Mouse (Mus musculus) neural tube, embryonic 14.5 days (tissue): ENCODE results near the gene Ntn4. TPM values are rescaled to one million over a fixed set of nuclear protein-coding genes. Genes with fewer than 3 reads are reported as not detected.

Source experiments
- ATAC-seq: fragments of 200-750 bp; cut with Nextera tagmentation; 2 replicates; pipeline ENCODE4 v1.8.0; 2017; ENCODE audit warnings: low read depth, mild to moderate bottlenecking, moderate TSS enrichment, moderate library complexity
- H3K27ac ChIP-seq: fragments of 300-500 bp; sonication (generic); 2 replicates; pipeline ENCODE4 v1.5.1; 2014; ENCODE audit warnings: low read depth, mild to moderate bottlenecking, control low read depth, low read length, moderate library complexity, mixed read lengths
- H3K27me3 ChIP-seq: fragments of 300-500 bp; sonication (generic); 2 replicates; pipeline ENCODE4 v1.6.1; 2014; ENCODE audit warnings: low read length; ENCODE audit not compliant: control insufficient read depth, insufficient read depth
- H3K36me3 ChIP-seq: fragments of 300-500 bp; sonication (generic); 2 replicates; pipeline ENCODE4 v1.6.1; 2014; ENCODE audit warnings: low read length, mixed read lengths; ENCODE audit not compliant: control insufficient read depth, insufficient read depth
- H3K4me1 ChIP-seq: fragments of 300-500 bp; sonication (generic); 2 replicates; pipeline ENCODE4 v1.6.1; 2014; ENCODE audit warnings: low read length; ENCODE audit not compliant: control insufficient read depth, insufficient read depth
- H3K4me2 ChIP-seq: fragments of 300-500 bp; sonication (generic); 2 replicates; pipeline ENCODE4 v1.6.1; 2014; ENCODE audit warnings: mild to moderate bottlenecking, low read depth, low read length, control low read depth
- H3K4me3 ChIP-seq: fragments of 300-500 bp; sonication (generic); 2 replicates; pipeline ENCODE4 v1.5.1; 2014; ENCODE audit warnings: low read depth, low read length, control low read depth, mixed read lengths
- H3K9ac ChIP-seq: fragments of 300-500 bp; sonication (generic); replicated peaks from 2 replicates; pipeline ENCODE4 v1.6.1; 2014; ENCODE audit warnings: low read depth, mild to moderate bottlenecking, control low read depth, low read length, mixed read lengths
- H3K9me3 ChIP-seq: fragments of 300-500 bp; sonication (generic); 2 replicates; pipeline ENCODE4 v1.6.1; 2016; ENCODE audit warnings: low read length; ENCODE audit not compliant: control insufficient read depth
- WGBS: fragments of 180-500 bp; shearing (Covaris S2); extraction: QIAGEN DNeasy Blood & Tissue Kit; methylation state at CpG from one replicate; pipeline ENCODE4 v1.1.7; 2014; 5-methylcytosine and 5-hydroxymethylcytosine counted together
- polyA plus RNA-seq: library from polyadenylated mRNA; unstranded; fragments of >200 nt; fragmentation: Nextera tagmentation; extraction: Ambion mirVana; gene quantifications from 2 replicates; pipeline ENCODE4 v1.2.1, GENCODE M21; 2014

Gene Ntn4
- polyA plus RNA-seq, 1 experiment from 2014 or later: 1.7 TPM

GRCm38 (mm10) chr10:93633563-93633962 is 6.9 kb upstream of the Ntn4 start:
- H3K9me3 ChIP-seq: no peaks in the 10 kb centered on the region
- H3K27me3 ChIP-seq: no peaks in the 10 kb centered on the region
- no peaks in the 10 kb centered on the region for H3K36me3 ChIP-seq
- H3K4me1 ChIP-seq: no peaks in the 10 kb centered on the region
- 82% methylated on average over 5 of the region's 5 CpGs for WGBS
- no peak overlapping the region for H3K4me2 ChIP-seq
- H3K9ac ChIP-seq: no peak overlapping the region
- ATAC-seq: no peak
- no peak overlapping the region for H3K4me3 ChIP-seq
- H3K27ac ChIP-seq: no peak overlapping the region

DNA sequence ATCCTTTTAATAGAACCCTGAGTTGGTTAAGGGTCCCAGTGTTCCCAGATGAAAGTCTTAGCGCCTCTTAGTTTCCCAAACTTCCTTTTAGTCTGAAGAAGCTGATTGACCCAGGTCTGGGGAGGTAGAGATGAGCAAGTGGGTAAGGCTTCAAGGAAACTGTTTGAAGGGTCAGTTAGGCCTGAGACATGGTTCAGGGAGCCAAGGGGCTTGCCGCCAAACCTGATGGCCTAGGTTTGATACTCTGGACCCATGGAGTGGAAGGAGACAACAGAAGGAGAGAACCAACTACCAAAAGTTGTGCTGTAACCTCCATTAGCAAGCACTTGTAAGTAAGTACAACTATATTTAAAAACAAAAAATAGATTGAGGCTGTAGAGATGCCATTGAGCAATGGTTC is 6.5 kb upstream of the Ntn4 start:
- H3K4me3 ChIP-seq: no peak overlapping the region
- H3K9ac ChIP-seq: no peak overlapping the region
- no peak for ATAC-seq
- H3K4me1 ChIP-seq: no peaks in the 10 kb centered on the region
- no peaks in the 10 kb centered on the region for H3K36me3 ChIP-seq
- no peak overlapping the region for H3K4me2 ChIP-seq
- H3K27ac ChIP-seq: no peak overlapping the region
- H3K9me3 ChIP-seq: no peaks in the 10 kb centered on the region
- no peaks in the 10 kb centered on the region for H3K27me3 ChIP-seq
- 96% methylated on average over 2 of the region's 2 CpGs for WGBS

DNA sequence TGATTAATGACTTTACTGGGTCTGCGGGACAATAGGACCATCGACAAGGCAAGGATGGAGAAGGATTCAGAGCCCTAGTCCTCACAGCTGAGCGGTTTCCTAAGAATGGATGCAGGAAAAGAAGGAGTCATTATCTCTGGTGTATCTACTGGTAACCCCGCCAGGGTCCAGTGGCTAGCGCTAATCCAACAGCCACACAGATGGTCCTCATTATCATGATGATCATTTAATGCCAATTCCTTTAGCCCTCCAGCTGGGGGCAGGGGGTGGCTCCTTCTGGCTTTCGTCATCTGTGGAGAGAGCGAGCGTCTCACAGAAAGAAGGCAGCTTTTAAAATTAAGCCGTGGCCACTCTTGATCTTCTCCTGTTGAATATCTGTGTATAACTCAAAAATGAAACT is 4.5 kb upstream of the Ntn4 start:
- Histone ChIP-seq H3K9me3 (no peaks in the 10 kb centered on the region), H3K9ac (no peak overlapping the region), H3K27me3 (no peaks in the 10 kb centered on the region), H3K4me1 (no peaks in the 10 kb centered on the region), H3K36me3 (no peaks in the 10 kb centered on the region), H3K4me2 (no peak overlapping the region), H3K27ac (no peak overlapping the region), H3K4me3 (no peak overlapping the region)
- 19% methylated on average over 9 of the region's 9 CpGs for WGBS
- ATAC-seq: no peak

DNA sequence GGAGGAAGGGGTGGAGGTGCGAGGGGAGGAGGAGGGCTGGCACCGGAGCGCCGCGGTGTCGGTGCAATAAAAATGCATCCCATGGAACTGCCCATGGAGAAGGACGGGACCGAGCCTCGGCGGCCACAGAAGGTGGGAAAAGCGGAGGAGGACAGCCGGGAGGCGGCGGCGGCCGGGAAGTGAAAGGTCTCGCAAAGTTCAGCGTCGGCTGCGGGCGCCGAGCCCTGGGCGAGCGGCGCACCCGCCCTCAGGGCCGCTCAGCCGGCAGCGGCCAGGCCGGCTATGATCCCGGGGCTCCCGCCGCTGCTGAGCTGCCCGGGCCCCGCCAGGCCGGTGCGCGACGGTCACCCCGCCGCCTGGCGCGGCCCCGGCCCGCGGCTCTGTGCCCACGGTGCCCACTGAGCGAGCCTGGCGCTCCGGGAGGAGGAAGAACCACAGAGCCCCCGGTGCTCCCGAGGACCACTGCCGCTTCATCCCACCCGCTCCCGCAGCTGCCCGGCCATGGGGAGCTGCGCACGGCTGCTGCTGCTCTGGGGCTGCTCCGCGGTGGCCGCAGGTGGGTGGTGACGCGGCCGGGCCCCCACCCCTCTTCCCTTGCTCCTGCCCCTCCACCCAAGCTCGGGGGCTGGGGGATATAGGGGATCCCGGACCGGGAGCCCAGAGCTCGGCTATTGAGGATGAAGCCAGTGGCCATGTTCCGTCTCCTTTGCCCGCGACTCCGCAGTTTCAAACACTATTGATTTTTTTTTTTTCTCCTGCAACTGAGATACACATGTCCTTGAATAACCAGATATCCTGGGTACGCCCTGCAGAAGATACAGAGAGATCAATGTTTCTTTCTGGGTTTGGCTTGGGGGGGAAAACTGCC is 706 bp downstream of the Ntn4 start:
- H3K27me3 ChIP-seq: no peaks in the 10 kb centered on the region
- peak; percentile 77 for ATAC-seq
- H3K36me3 ChIP-seq: no peaks in the 10 kb centered on the region
- H3K27ac ChIP-seq: peak overlapping the region; percentile 60
- under 1% methylated on average over 36 of the region's 73 CpGs for WGBS
- H3K9me3 ChIP-seq: no peaks in the 10 kb centered on the region
- peak overlapping the region; percentile 80 for H3K4me2 ChIP-seq
- H3K4me3 ChIP-seq: peak overlapping the region; percentile 74
- H3K9ac ChIP-seq: peak overlapping the region; percentile 85
- 0 out of 2 replicates have a peak, but pooled peaks cover 5% of the 10 kb centered on the region for H3K4me1 ChIP-seq

- WGBS: 4% methylated on average over 32 of the region's 32 CpGs
- H3K4me1 ChIP-seq: 0 out of 2 replicates have a peak, but pooled peaks cover 5% of the 10 kb centered on the region
- no peaks in the 10 kb centered on the region for H3K27me3 ChIP-seq
- H3K9ac ChIP-seq: peak overlapping the region; percentile 85
- peak overlapping the region; percentile 74 for H3K4me3 ChIP-seq
- peak overlapping the region; percentile 80 for H3K4me2 ChIP-seq
- H3K27ac ChIP-seq: peak overlapping the region; percentile 60; the same call in 1 of the 2 replicates
- H3K36me3 ChIP-seq: no peaks in the 10 kb centered on the region
- ATAC-seq: peak; percentile 77
- H3K9me3 ChIP-seq: no peaks in the 10 kb centered on the region
Observed at GRCm38 (mm10) chr10:93641821-93642746, 1.6 kb downstream of the Ntn4 start.

- Histone ChIP-seq H3K4me2 (no peak overlapping the region; the same call in 1 of the 2 replicates), H3K36me3 (no peaks in the 10 kb centered on the region), H3K4me1 (0 out of 2 replicates have a peak, but pooled peaks cover 5% of the 10 kb centered on the region), H3K9me3 (no peaks in the 10 kb centered on the region), H3K27ac (no peak overlapping the region), H3K27me3 (no peaks in the 10 kb centered on the region), H3K9ac (no peak overlapping the region), H3K4me3 (no peak overlapping the region)
- 51% methylated on average over 8 of the region's 8 CpGs for WGBS
- no peak for ATAC-seq
Observed at GRCm38 (mm10) chr10:93642897-93643296, 2.4 kb downstream of the Ntn4 start.

DNA sequence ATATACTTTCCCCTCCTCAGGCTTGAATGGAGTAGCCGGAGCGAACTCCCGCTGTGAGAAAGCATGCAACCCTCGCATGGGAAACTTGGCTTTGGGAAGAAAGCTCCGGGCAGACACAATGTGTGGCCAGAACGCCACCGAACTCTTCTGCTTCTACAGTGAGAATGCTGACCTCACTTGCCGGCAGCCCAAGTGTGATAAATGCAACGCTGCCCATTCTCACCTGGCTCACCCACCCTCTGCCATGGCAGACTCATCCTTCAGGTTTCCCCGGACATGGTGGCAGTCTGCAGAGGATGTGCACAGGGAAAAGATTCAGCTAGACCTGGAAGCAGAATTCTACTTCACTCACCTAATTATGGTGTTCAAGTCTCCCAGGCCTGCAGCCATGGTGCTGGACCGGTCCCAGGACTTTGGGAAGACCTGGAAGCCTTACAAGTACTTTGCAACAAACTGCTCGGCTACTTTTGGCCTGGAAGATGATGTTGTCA is 4.0 kb downstream of the Ntn4 start:
- Histone ChIP-seq H3K27ac (no peak overlapping the region), H3K27me3 (no peaks in the 10 kb centered on the region), H3K9me3 (no peaks in the 10 kb centered on the region), H3K9ac (no peak overlapping the region), H3K4me3 (no peak overlapping the region), H3K4me1 (0 out of 2 replicates have a peak, but pooled peaks cover 5% of the 10 kb centered on the region), H3K4me2 (no peak overlapping the region), H3K36me3 (no peaks in the 10 kb centered on the region)
- no peak for ATAC-seq
- 76% methylated on average over 12 of the region's 12 CpGs for WGBS

- no peak overlapping the region for H3K4me2 ChIP-seq
- H3K9ac ChIP-seq: no peak overlapping the region
- H3K27ac ChIP-seq: no peak overlapping the region
- no peak for ATAC-seq
- 94% methylated on average over 10 of the region's 10 CpGs for WGBS
- no peak overlapping the region for H3K4me3 ChIP-seq
- H3K4me1 ChIP-seq: 0 out of 2 replicates have a peak, but pooled peaks cover under 1% of the 10 kb centered on the region
- no peaks in the 10 kb centered on the region for H3K9me3 ChIP-seq
- H3K36me3 ChIP-seq: no peaks in the 10 kb centered on the region
- no peaks in the 10 kb centered on the region for H3K27me3 ChIP-seq
Observed at GRCm38 (mm10) chr10:93647655-93648561, 7.4 kb downstream of the Ntn4 start.
